Mouse (Mus musculus) kidney, embryonic 16.5 days (tissue): ENCODE measurements at regions not wholly inside any gene's neighbourhood (a gene's known extent, or its start where the extent isn't known, plus 50 kb on each side); places are given as distances from the start of the nearest gene placed in this dataset.

Experiments
- ATAC-seq: fragments of 200-750 bp; cut with Nextera tagmentation; 2 replicates; pipeline ENCODE4 v1.8.0; 2017; ENCODE audit warnings: moderate TSS enrichment; ENCODE audit not compliant: low FRiP score, low TSS enrichment
- H3K27ac ChIP-seq: fragments of 300-500 bp; sonication (generic); 2 replicates; pipeline ENCODE4 v1.5.1; 2014; ENCODE audit warnings: low read length
- H3K27me3 ChIP-seq: fragments of 300-500 bp; sonication (generic); 2 replicates; pipeline ENCODE4 v1.6.1; 2014; ENCODE audit warnings: low read length, control low read depth, mixed read lengths; ENCODE audit not compliant: insufficient read depth
- H3K36me3 ChIP-seq: fragments of 300-500 bp; sonication (generic); 2 replicates; pipeline ENCODE4 v1.6.1; 2014; ENCODE audit warnings: low read length, control low read depth, mixed read lengths; ENCODE audit not compliant: insufficient read depth
- H3K4me1 ChIP-seq: fragments of 300-500 bp; sonication (generic); 2 replicates; pipeline ENCODE4 v1.6.1; 2014; ENCODE audit warnings: low read length, control low read depth, mixed read lengths; ENCODE audit not compliant: insufficient read depth
- H3K4me2 ChIP-seq: fragments of 300-500 bp; sonication (generic); replicated peaks from 2 replicates; pipeline ENCODE4 v1.6.1; 2014; ENCODE audit warnings: low read depth, low read length
- H3K4me3 ChIP-seq: fragments of 300-500 bp; sonication (generic); 2 replicates; pipeline ENCODE4 v1.5.1; 2014; ENCODE audit warnings: mild to moderate bottlenecking, low read length
- H3K9ac ChIP-seq: fragments of 300-500 bp; sonication (generic); replicated peaks from 2 replicates; pipeline ENCODE4 v1.6.1; 2014; ENCODE audit warnings: low read length
- H3K9me3 ChIP-seq: fragments of 300-500 bp; sonication (generic); 2 replicates; pipeline ENCODE4 v1.6.1; 2016; ENCODE audit warnings: low read length, control low read depth
- WGBS: fragments of 180-500 bp; shearing (Covaris S2); extraction: QIAGEN DNeasy Blood & Tissue Kit; methylation state at CpG from one replicate; pipeline ENCODE4 v1.1.7; 2014; 5-methylcytosine and 5-hydroxymethylcytosine counted together

DNA sequence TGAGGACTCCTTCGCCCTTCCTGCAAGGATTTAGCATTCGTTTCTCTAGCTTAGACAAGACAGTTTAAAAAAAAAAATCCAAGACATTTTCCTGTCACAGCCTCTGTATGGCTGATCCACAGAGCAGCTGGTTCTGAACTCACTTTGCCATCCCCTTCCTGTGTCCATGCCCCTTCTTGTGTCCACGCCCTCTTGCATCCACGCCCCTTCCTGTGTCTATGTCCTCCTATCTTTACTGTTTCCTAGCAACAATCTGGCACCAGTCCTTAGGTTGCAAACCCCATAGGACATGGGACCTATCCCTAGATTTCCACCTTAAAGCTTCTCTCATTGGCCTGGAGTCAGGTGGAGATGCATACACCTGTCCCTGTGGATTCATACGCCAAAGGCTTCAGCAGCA lies 264.8 kb downstream of the Agtpbp1 start:
- H3K4me2 ChIP-seq, result no peak overlapping the region
- no peak overlapping the region for H3K9ac ChIP-seq
- 92% methylated on average over 5 of the region's 5 CpGs for WGBS
- no peaks in the 10 kb centered on the region for H3K36me3 ChIP-seq
- H3K4me1 ChIP-seq, result no peaks in the 10 kb centered on the region
- H3K9me3 ChIP-seq, result no peaks in the 10 kb centered on the region
- no peaks in the 10 kb centered on the region for H3K27me3 ChIP-seq
- H3K4me3 ChIP-seq, result no peak overlapping the region
- no peak for ATAC-seq
- H3K27ac ChIP-seq, result no peak overlapping the region

DNA sequence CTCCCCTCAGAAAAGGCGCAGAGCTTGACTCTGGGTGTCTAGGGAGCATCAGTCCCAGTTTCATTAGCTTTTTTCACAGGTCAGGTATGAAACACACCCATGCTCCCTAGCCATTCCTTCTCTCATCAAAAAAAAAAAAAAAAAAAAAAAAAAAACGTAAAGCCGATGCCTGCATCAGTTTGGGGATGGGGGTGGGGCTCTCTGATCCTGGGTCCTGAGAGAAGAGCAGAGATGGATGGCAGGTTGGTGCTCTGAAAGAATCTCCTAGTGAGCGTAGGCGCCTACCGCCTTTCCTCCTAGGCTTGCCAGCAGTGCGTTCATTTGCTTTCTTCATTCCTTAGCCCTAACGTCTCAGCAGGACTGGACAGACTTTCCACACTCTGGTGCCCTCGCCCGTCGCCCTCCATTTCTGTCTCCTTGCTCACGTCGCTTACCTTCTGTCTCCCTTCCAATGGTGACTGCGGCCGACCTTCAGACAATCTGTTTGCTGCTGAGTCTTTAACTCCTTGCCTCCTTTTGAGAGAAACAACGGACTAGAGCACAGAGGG lies 267.5 kb downstream of the Agtpbp1 start:
- Histone ChIP-seq H3K4me2 (no peak overlapping the region), H3K36me3 (no peaks in the 10 kb centered on the region), H3K27me3 (no peaks in the 10 kb centered on the region), H3K4me3 (no peak overlapping the region), H3K9me3 (no peaks in the 10 kb centered on the region), H3K27ac (no peak overlapping the region), H3K4me1 (no peaks in the 10 kb centered on the region), H3K9ac (no peak overlapping the region)
- ATAC-seq, result no peak
- WGBS, result 72% methylated on average over 16 of the region's 16 CpGs

DNA sequence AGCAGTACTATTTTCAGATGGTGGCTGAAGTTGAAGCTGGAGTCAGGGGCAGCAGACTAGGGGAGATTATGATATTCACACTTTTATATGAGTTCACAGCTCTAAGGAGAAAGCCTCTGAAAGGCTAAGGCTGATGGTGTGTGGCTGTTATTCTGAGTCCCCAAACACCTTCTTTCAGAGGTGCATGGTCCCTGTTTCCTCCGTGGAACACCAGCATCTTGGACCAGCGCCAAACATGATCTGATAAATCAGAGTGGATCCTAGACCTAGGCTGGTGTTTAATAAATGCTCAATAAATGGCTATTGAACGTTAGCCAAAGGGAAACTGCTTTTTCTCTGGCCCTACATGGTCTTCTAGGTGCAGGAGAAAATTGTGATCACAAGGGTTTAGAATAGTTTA lies 269.2 kb downstream of the Agtpbp1 start:
- H3K9ac ChIP-seq, result no peak overlapping the region
- no peak for ATAC-seq
- 47% methylated on average over 3 of the region's 3 CpGs for WGBS

GRCm38 (mm10) chr13:59314419-59314818 lies 270.6 kb downstream of the Agtpbp1 start:
- H3K36me3 ChIP-seq, result no peaks in the 10 kb centered on the region
- H3K4me1 ChIP-seq, result no peaks in the 10 kb centered on the region
- ATAC-seq, result no peak
- H3K9me3 ChIP-seq, result no peaks in the 10 kb centered on the region
- H3K9ac ChIP-seq, result no peak overlapping the region
- no peaks in the 10 kb centered on the region for H3K27me3 ChIP-seq
- no peak overlapping the region for H3K4me2 ChIP-seq
- H3K27ac ChIP-seq, result no peak overlapping the region
- H3K4me3 ChIP-seq, result no peak overlapping the region
- WGBS, result 56% methylated on average over 1 of the region's 1 CpGs

More for the DNA sequence above, 269.2 kb downstream of the Agtpbp1 start:
- H3K36me3 ChIP-seq, result no peaks in the 10 kb centered on the region
- no peaks in the 10 kb centered on the region for H3K4me1 ChIP-seq
- no peaks in the 10 kb centered on the region for H3K9me3 ChIP-seq
- no peak overlapping the region for H3K4me3 ChIP-seq
- no peaks in the 10 kb centered on the region for H3K27me3 ChIP-seq
- no peak overlapping the region for H3K27ac ChIP-seq
- H3K4me2 ChIP-seq, result no peak overlapping the region

GRCm38 (mm10) chr13:59313725-59314330 lies 271.2 kb downstream of the Agtpbp1 start:
- ATAC-seq, result no peak
- H3K27me3 ChIP-seq, result no peaks in the 10 kb centered on the region
- no peak overlapping the region for H3K4me2 ChIP-seq
- H3K9me3 ChIP-seq, result no peaks in the 10 kb centered on the region
- no peak overlapping the region for H3K27ac ChIP-seq
- H3K36me3 ChIP-seq, result no peaks in the 10 kb centered on the region
- H3K4me3 ChIP-seq, result no peak overlapping the region
- no peak overlapping the region for H3K9ac ChIP-seq
- no peaks in the 10 kb centered on the region for H3K4me1 ChIP-seq
- WGBS, result 90% methylated on average over 7 of the region's 7 CpGs

DNA sequence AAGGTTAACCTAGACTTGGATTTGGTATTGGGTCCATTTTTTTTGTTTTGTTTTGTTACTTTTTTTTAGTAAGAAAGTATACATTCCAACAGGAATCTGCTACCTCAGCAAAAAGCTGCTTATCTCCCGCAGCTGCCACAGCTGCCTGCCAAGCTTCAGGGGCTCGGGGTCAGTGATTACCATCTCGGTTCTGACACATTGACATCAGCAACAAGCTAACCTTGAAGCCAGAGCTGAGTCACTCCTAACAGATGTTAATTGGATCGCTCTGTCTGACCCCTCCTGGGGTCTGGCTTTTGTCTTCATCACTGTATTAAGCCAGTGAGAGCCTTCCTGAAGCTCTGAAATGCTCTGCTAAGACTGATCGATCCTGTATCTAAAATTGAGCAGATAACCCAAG lies 292.1 kb downstream of the Agtpbp1 start:
- no peak for ATAC-seq
- no peak overlapping the region for H3K4me3 ChIP-seq
- no peaks in the 10 kb centered on the region for H3K27me3 ChIP-seq
- H3K36me3 ChIP-seq, result no peaks in the 10 kb centered on the region
- H3K4me2 ChIP-seq, result no peak overlapping the region
- 15% methylated on average over 5 of the region's 5 CpGs for WGBS
- no peak overlapping the region for H3K27ac ChIP-seq
- no peaks in the 10 kb centered on the region for H3K9me3 ChIP-seq
- no peak overlapping the region; the same call in 1 of the 2 replicates for H3K9ac ChIP-seq
- peaks cover 5% of the 10 kb centered on the region; the same call in 1 of the 2 replicates for H3K4me1 ChIP-seq

DNA sequence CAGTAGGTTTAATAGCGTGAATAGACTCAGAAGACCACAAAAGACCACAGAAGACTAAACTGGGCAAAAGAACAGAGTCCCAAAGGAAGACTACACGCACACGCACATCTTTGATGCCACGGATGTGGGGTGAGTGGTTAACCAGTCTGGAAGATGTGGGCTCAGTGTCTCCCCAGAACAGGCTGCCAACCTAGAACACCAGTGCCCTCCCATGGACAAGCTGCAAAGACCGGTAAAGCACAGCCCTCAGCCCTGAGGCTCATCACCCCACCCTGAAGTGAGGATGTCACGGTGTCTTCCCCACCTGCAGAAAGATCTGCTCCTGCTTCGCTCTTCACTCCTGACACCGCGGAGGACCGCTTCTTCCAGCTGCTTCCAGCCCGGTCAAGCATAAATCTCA lies 295.9 kb downstream of the Agtpbp1 start:
- Histone ChIP-seq H3K36me3 (no peaks in the 10 kb centered on the region), H3K4me2 (no peak overlapping the region), H3K27me3 (no peaks in the 10 kb centered on the region), H3K9ac (no peak overlapping the region), H3K9me3 (no peaks in the 10 kb centered on the region), H3K4me1 (peaks cover 5% of the 10 kb centered on the region; the same call in 1 of the 2 replicates), H3K27ac (no peak overlapping the region), H3K4me3 (no peak overlapping the region)
- 50% methylated on average over 11 of the region's 11 CpGs for WGBS
- 0 out of 2 replicates have a peak, but pooled peaks have one; percentile 15 for ATAC-seq

DNA sequence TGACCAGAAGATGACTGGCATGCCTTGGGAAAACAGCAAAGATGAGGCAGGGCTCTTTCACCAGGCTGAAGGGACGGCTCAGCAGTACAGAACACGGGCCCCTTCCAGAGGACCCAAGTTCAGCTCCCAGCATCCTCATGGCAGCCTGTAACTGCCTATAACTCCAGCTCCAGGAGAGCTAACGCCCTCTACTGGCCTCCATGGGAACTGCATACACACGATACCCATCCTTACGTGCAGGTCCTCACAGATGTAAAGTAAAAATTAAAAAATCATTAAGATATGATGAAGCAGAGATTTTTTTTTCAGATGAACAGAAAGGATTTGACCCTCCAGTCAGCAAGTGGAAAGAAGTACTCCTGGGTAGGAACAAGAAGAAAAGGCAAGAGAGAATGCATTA lies 303.8 kb downstream of the Agtpbp1 start:
- ATAC-seq, result no peak
- Histone ChIP-seq H3K27me3 (no peaks in the 10 kb centered on the region), H3K4me2 (no peak overlapping the region), H3K4me1 (no peaks in the 10 kb centered on the region), H3K36me3 (no peaks in the 10 kb centered on the region), H3K4me3 (no peak overlapping the region), H3K9me3 (no peaks in the 10 kb centered on the region), H3K9ac (no peak overlapping the region), H3K27ac (no peak overlapping the region)
- 86% methylated on average over 5 of the region's 5 CpGs for WGBS

GRCm38 (mm10) chr13:59279136-59279535 lies 305.9 kb downstream of the Agtpbp1 start:
- Histone ChIP-seq H3K4me1 (no peaks in the 10 kb centered on the region), H3K4me2 (no peak overlapping the region), H3K9me3 (no peaks in the 10 kb centered on the region), H3K36me3 (no peaks in the 10 kb centered on the region), H3K27ac (no peak overlapping the region; the same call in 1 of the 2 replicates), H3K9ac (no peak overlapping the region), H3K4me3 (no peak overlapping the region), H3K27me3 (no peaks in the 10 kb centered on the region)
- WGBS, result 42% methylated on average over 4 of the region's 4 CpGs
- no peak for ATAC-seq

DNA sequence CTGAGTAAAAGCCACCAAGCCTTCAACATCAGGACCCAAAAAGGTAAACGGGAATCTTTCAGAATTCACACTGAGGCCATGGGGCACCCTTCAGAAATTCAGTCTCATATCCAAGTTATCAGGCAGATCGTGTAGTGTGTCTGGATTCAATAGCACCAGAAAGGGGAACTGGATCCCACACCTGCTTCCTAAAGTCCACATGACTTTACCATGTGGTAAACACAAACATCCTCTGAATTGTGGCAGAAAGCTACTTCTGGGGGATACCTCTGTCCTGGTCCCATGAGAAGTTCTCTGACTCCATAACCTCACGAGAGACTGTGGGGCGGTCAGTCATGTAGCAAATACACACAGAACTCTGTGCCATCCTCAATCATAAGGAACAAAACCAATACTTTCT lies 313.4 kb downstream of the Agtpbp1 start:
- Histone ChIP-seq H3K36me3 (no peaks in the 10 kb centered on the region), H3K9me3 (no peaks in the 10 kb centered on the region), H3K4me1 (no peaks in the 10 kb centered on the region), H3K4me3 (no peak overlapping the region), H3K27me3 (no peaks in the 10 kb centered on the region), H3K9ac (no peak overlapping the region), H3K27ac (no peak overlapping the region), H3K4me2 (no peak overlapping the region)
- ATAC-seq, result no peak
- WGBS, result 90% methylated on average over 4 of the region's 4 CpGs
